Mouse (Mus musculus) heart, postnatal 14 days (tissue): Measurements from ENCODE around the gene Bst1. TPM values are rescaled to one million over a fixed set of nuclear protein-coding genes. Genes with fewer than 3 reads are reported as not detected.

Source experiments
- DNase-seq, 2 experiments: peaks; one replicate each; pipeline ENCODE4 v3.0.0; 2021 to 2022
- intact Hi-C: fragments of 180-260 bp; cut with DNase I; formaldehyde crosslinking; loops from one replicate; pipeline ENCODE4 v1.15.1; 2025
- total RNA-seq, 2 experiments: library from RNA; stranded (reverse); gene quantifications; 2 replicates each; pipeline ENCODE4 v1.2.3; 2021

Bst1 gene
- total RNA-seq, 2 experiments from 2014 or later, result 1.1 to 1.8 TPM

- peak; percentile 82 to 90 for DNase-seq
- intact Hi-C loops, result no loop called here
Measured at GRCm38 (mm10) chr5:43807744-43808696, 10.7 kb upstream of the Bst1 start.

- intact Hi-C loops, result no loop called here
- DNase-seq, result no peak
Measured at GRCm38 (mm10) chr5:43810427-43811062, 8.1 kb upstream of the Bst1 start.

GRCm38 (mm10) chr5:43814536-43814935 lies 4.1 kb upstream of the Bst1 start:
- intact Hi-C loops, result no loop called here
- DNase-seq, result no peak

GRCm38 (mm10) chr5:43815769-43816168 lies 2.9 kb upstream of the Bst1 start:
- no peak for DNase-seq
- intact Hi-C loops, result no loop called here

- intact Hi-C loops, result no loop called here
Measured at GRCm38 (mm10) chr5:43820785-43821184, 2.1 kb downstream of the Bst1 start.

GRCm38 (mm10) chr5:43821538-43821937 lies 2.9 kb downstream of the Bst1 start, which contains the start of gene Fbxl5:
Gene Fbxl5 (minus strand): TSS chr5:43821638.
- no peak for DNase-seq
- intact Hi-C loops, result no loop called here

More at GRCm38 (mm10) chr5:43820785-43821184, 2.1 kb downstream of the Bst1 start:
- no peak for DNase-seq

GRCm38 (mm10) chr5:43822199-43822598 lies 3.5 kb downstream of the Bst1 start:
- no peak for DNase-seq
- intact Hi-C loops, result no loop called here

- intact Hi-C loops, result no loop called here
- no peak for DNase-seq
Measured at GRCm38 (mm10) chr5:43822824-43823223, 4.1 kb downstream of the Bst1 start.

- intact Hi-C loops, result no loop called here
- no peak for DNase-seq
Measured at GRCm38 (mm10) chr5:43824580-43824979, 5.9 kb downstream of the Bst1 start.

GRCm38 (mm10) chr5:43826883-43827282 lies 8.2 kb downstream of the Bst1 start:
- intact Hi-C loops, result no loop called here
- no peak for DNase-seq

- intact Hi-C loops, result no loop called here
- no peak for DNase-seq
Measured at GRCm38 (mm10) chr5:43827366-43827765, 8.7 kb downstream of the Bst1 start.

GRCm38 (mm10) chr5:43836590-43836989 lies 17.9 kb downstream of the Bst1 start:
- intact Hi-C loops, result loop anchor here (5.0 kb wide), 1 partner anchor 211 kb away; no protein-coding TSS in a partner anchor
- no peak for DNase-seq

GRCm38 (mm10) chr5:43837372-43837771 lies 18.7 kb downstream of the Bst1 start:
- intact Hi-C loops, result loop anchor here (5.0 kb wide), 1 partner anchor 210 kb away; no protein-coding TSS in a partner anchor
- peak; percentile 38 to 58 for DNase-seq

- peak; percentile 44 to 69 for DNase-seq
- intact Hi-C loops, result loop anchor here (5.0 kb wide), 3 partner anchors 51 to 261 kb away; partner anchors contain the start of gene Prom1
Measured at GRCm38 (mm10) chr5:43841144-43842010, 22.7 kb downstream of the Bst1 start.

GRCm38 (mm10) chr5:43842011-43842285 lies 23.3 kb downstream of the Bst1 start:
- DNase-seq, result no peak
- intact Hi-C loops, result loop anchor here (5.0 kb wide), 3 partner anchors 50 to 260 kb away; partner anchors contain the start of gene Prom1

- intact Hi-C loops, result loop anchor here (5.0 kb wide), 3 partner anchors 50 to 260 kb away; partner anchors contain the start of gene Prom1
- no peak for DNase-seq
Measured at GRCm38 (mm10) chr5:43842576-43843155, 24.0 kb downstream of the Bst1 start.

- peak in 1 of 2 experiments; percentile 27 for DNase-seq
- intact Hi-C loops, result loop anchor here (2.0 kb wide), 1 partner anchor 24 kb away; the partner anchor contains the start of gene Cd38
Measured at GRCm38 (mm10) chr5:43845083-43845482, 26.4 kb downstream of the Bst1 start.

- DNase-seq, result no peak
- intact Hi-C loops, result loop anchor here (2.0 kb wide), 1 partner anchor 23 kb away; the partner anchor contains the start of gene Cd38
Measured at GRCm38 (mm10) chr5:43845646-43846045, 27.0 kb downstream of the Bst1 start.

GRCm38 (mm10) chr5:43846227-43846626 lies 27.5 kb downstream of the Bst1 start:
- no peak for DNase-seq
- intact Hi-C loops, result no loop called here

- no peak for DNase-seq
- intact Hi-C loops, result no loop called here
Measured at GRCm38 (mm10) chr5:43847555-43847954, 28.9 kb downstream of the Bst1 start.
